Mouse (Mus musculus) thymus, adult 2 months (tissue): ENCODE measurements around the gene Gsta4. TPM values are rescaled to one million over a fixed set of nuclear protein-coding genes. Genes with fewer than 3 reads are reported as not detected.
A peak's percentile ranks its signal among the peaks of the same experiment; 100 is the strongest.
"Not testable (repeated sequence)": the region's sequence is repeated elsewhere in the genome, so short reads cannot be mapped to it uniquely, and the experiment has no call there.

ENCODE experiments used
- DNase-seq: peaks from one replicate; pipeline ENCODE4 v3.0.0; 2021
- H3K27ac ChIP-seq: fragments of 200-500 bp; 2 replicates; pipeline ENCODE4 v1.5.1; 2012; ENCODE audit warnings: low read length, control low read depth; ENCODE audit not compliant: control insufficient read depth, insufficient read depth
- H3K27me3 ChIP-seq: fragments of 200-500 bp; 2 replicates; pipeline ENCODE4 v1.6.1; 2012; ENCODE audit warnings: mild to moderate bottlenecking, low read length, moderate library complexity, mixed read lengths; ENCODE audit not compliant: control insufficient read depth, insufficient read depth
- H3K36me3 ChIP-seq: fragments of 200-500 bp; 2 replicates; pipeline ENCODE4 v1.6.1; 2012; ENCODE audit warnings: mild to moderate bottlenecking, low read length, moderate library complexity; ENCODE audit not compliant: control insufficient read depth, insufficient read depth
- H3K4me1 ChIP-seq: fragments of 200-500 bp; replicated peaks from 2 replicates; pipeline ENCODE4 v1.6.1; 2012; ENCODE audit warnings: low read length; ENCODE audit not compliant: control insufficient read depth, insufficient read depth
- H3K4me3 ChIP-seq: fragments of 200-500 bp; 2 replicates; pipeline ENCODE4 v1.5.1; 2012; ENCODE audit warnings: mild to moderate bottlenecking, low read length, control low read depth, moderate library complexity; ENCODE audit not compliant: control insufficient read depth, insufficient read depth
- CTCF ChIP-seq: fragments of 200-500 bp; IDR thresholded peaks from 2 replicates; pipeline ENCODE4 v1.5.1; 2012; ENCODE audit warnings: mild to moderate bottlenecking, control low read depth, low read length, moderate library complexity, borderline replicate concordance; ENCODE audit not compliant: control insufficient read depth, poor library complexity, insufficient read depth; ENCODE audit errors: extremely low read depth
- POLR2A ChIP-seq: fragments of 200-500 bp; IDR thresholded peaks from 2 replicates; pipeline ENCODE4 v1.6.1; 2012; ENCODE audit warnings: mild to moderate bottlenecking, low read length, control low read depth, moderate library complexity; ENCODE audit not compliant: control insufficient read depth, poor library complexity, insufficient read depth; ENCODE audit errors: extremely low read depth
- WGBS: fragments of 180-500 bp; shearing (Covaris S2); methylation state at CpG from one replicate; pipeline ENCODE4 v1.1.7; 2018; 5-methylcytosine and 5-hydroxymethylcytosine counted together
- polyA plus RNA-seq: library from polyadenylated mRNA; depleted of rRNA; stranded (reverse); fragments of >200 nt; gene quantifications from 2 replicates; pipeline ENCODE4 v1.2.3, GENCODE M21; 2012

Gsta4 gene
- polyA plus RNA-seq, 1 experiment, result 7.9 TPM

- H3K27me3 ChIP-seq, result no peaks in the 10 kb centered on the region
- no peak for TF ChIP-seq POLR2A
- no peak for TF ChIP-seq CTCF
- no peak for DNase-seq
- H3K4me3 ChIP-seq, result no peak overlapping the region
- WGBS, result 98% methylated on average over 6 of the region's 6 CpGs
- no peak overlapping the region for H3K27ac ChIP-seq
- H3K4me1 ChIP-seq, result no peaks in the 10 kb centered on the region
- H3K36me3 ChIP-seq, result peaks cover 5% of the 10 kb centered on the region
Observed at GRCm38 (mm10) chr9:78168864-78169263, 13.7 kb upstream of the Gsta4 start.

- Histone ChIP-seq H3K27me3 (no peaks in the 10 kb centered on the region), H3K4me3 (no peak overlapping the region), H3K27ac (no peak overlapping the region), H3K36me3 (no peaks in the 10 kb centered on the region), H3K4me1 (no peaks in the 10 kb centered on the region)
- no peak for TF ChIP-seq CTCF
- no peak for TF ChIP-seq POLR2A
- WGBS, result 94% methylated on average over 1 of the region's 1 CpGs
- no peak for DNase-seq
Observed at GRCm38 (mm10) chr9:78174016-78174415, 8.6 kb upstream of the Gsta4 start.

DNA sequence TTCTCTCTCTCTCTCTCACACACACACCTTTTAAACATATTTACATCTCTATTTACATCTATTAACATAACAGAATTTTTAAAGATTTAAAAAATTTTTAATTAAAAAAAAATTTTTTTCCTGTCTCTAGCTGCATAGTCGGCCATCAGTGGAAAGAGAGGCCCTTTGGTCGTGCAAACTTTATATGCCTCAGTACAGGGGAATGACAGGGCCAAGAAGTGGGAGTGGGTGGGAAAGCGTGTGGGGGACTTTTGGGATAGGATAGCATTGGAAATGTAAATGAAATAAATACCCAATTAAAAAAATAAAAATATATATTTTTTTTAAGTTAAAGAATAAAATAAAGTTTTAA is 7.7 kb upstream of the Gsta4 start:
- not testable (repeated sequence) for H3K27ac ChIP-seq, H3K36me3 ChIP-seq, H3K27me3 ChIP-seq, DNase-seq, H3K4me1 ChIP-seq, H3K4me3 ChIP-seq
- 51% methylated on average over 3 of the region's 3 CpGs for WGBS

GRCm38 (mm10) chr9:78175277-78176200 is 7.0 kb upstream of the Gsta4 start:
- Histone ChIP-seq H3K4me1 (no peaks in the 10 kb centered on the region), H3K27ac (peak overlapping the region; percentile 92), H3K4me3 (peak overlapping the region; percentile 90), H3K36me3 (no peaks in the 10 kb centered on the region), H3K27me3 (no peaks in the 10 kb centered on the region)
- TF ChIP-seq POLR2A, result peak; percentile 96
- TF ChIP-seq CTCF, result peak; percentile 63
- DNase-seq, result peak; percentile 92
- WGBS, result under 1% methylated on average over 52 of the region's 58 CpGs

DNA sequence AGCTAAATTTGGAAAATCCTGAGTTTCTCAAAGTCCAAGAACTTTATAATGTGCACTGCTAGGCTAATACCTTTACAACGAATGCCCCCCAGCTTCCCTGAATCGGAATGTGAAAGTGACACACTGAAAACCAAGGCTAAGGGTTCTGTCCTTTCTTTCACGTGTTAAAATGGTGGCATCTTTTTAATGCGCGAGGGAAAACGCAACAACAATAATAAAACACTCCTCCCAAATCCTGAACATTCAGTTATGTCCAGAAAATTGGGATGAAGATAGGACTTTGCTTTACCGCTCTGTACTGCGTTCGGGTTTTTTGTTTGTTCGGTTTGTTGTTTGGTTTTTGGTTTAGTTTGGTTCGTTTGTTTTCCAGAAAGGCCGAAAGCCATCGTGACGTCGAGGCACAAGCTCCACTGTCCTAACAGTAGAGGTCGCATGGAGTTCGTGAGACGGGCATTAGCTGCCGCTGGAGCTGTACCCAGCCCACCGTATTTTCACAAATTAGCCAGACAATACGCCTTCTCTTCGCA is 6.3 kb upstream of the Gsta4 start:
- Histone ChIP-seq H3K4me3 (peak overlapping the region; percentile 90), H3K36me3 (no peaks in the 10 kb centered on the region), H3K4me1 (no peaks in the 10 kb centered on the region), H3K27ac (peak overlapping the region; percentile 92), H3K27me3 (no peaks in the 10 kb centered on the region)
- TF ChIP-seq POLR2A, result no peak
- no peak; the same call in 1 of the 2 replicates for TF ChIP-seq CTCF
- 2% methylated on average over 22 of the region's 22 CpGs for WGBS
- DNase-seq, result peak; percentile 48

DNA sequence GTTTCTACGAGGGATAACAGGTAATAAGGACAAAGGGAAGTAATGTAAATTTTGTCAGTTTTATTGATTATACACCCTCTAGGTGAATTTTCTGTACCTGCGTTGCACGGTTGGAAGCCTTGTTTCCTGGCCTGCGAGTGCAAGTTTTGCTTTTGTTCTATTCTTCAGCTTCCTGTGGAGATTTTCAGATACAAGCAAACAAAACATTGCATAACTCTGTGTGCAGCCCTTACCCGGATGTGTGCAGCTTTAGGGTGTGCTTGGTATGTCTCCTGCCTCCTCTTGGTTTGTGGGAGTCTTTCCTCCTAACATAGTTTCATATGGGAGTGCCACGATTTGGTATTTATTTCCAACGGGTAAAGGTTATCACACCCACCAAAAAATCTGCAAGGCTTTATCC is 5.7 kb upstream of the Gsta4 start:
- peak overlapping the region; percentile 90; the same call in 1 of the 2 replicates for H3K4me3 ChIP-seq
- no peaks in the 10 kb centered on the region for H3K4me1 ChIP-seq
- TF ChIP-seq POLR2A (no peak), CTCF (no peak)
- no peaks in the 10 kb centered on the region for H3K27me3 ChIP-seq
- H3K27ac ChIP-seq, result peak overlapping the region; percentile 92
- WGBS, result 1% methylated on average over 7 of the region's 7 CpGs
- peak; percentile 43 for DNase-seq
- no peaks in the 10 kb centered on the region for H3K36me3 ChIP-seq
